Mouse (Mus musculus): ENCODE data around the gene Gm45753. TPM values are rescaled to one million over a fixed set of nuclear protein-coding genes. Genes with fewer than 3 reads are reported as not detected.
"Not testable (repeated sequence)": the region's sequence is repeated elsewhere in the genome, so short reads cannot be mapped to it uniquely, and the experiment has no call there.

Gm45753 gene
- polyA plus RNA-seq, 1 experiment = not detected

- no peak overlapping the region for H3K4me3 ChIP-seq (replicated peaks; ENCODE audit: insufficient read depth, low read depth, low read length)
- 74% methylated on average over 3 of the region's 3 CpGs for WGBS
- H3K27me3 ChIP-seq (ENCODE audit: control insufficient read depth, insufficient read depth, low read length) = no peaks in the 10 kb centered on the region
- TF ChIP-seq POLR2A (IDR thresholded peaks at IDR 0.05; ENCODE audit: borderline replicate concordance, insufficient read depth, low read length) (no peak), CTCF (IDR thresholded peaks at IDR 0.05; ENCODE audit: borderline replicate concordance, insufficient read depth, low read depth, low read length) (no peak)
- H3K27ac ChIP-seq (ENCODE audit: insufficient read depth, low read length) = no peak overlapping the region
- H3K4me1 ChIP-seq (ENCODE audit: control insufficient read depth, insufficient read depth, low read length) = no peaks in the 10 kb centered on the region
- DNase-seq = no peak
Measured at GRCm38 (mm10) chr8:45330856-45331255, 22.6 kb upstream of the Gm45753 start.

GRCm38 (mm10) chr8:45329206-45329980 is 21.1 kb upstream of the Gm45753 start:
- no peak overlapping the region for H3K27ac ChIP-seq (ENCODE audit: insufficient read depth, low read length)
- H3K4me3 ChIP-seq (replicated peaks; ENCODE audit: insufficient read depth, low read depth, low read length) = no peak overlapping the region
- 93% methylated on average over 6 of the region's 6 CpGs for WGBS
- no peak for DNase-seq
- no peaks in the 10 kb centered on the region for H3K27me3 ChIP-seq (ENCODE audit: control insufficient read depth, insufficient read depth, low read length)
- H3K4me1 ChIP-seq (ENCODE audit: control insufficient read depth, insufficient read depth, low read length) = no peaks in the 10 kb centered on the region
- TF ChIP-seq CTCF (IDR thresholded peaks at IDR 0.05; ENCODE audit: borderline replicate concordance, insufficient read depth, low read depth, low read length) (no peak), POLR2A (IDR thresholded peaks at IDR 0.05; ENCODE audit: borderline replicate concordance, insufficient read depth, low read length) (no peak)

- not testable (repeated sequence) for H3K4me3 ChIP-seq (replicated peaks; ENCODE audit: insufficient read depth, low read depth, low read length); H3K27ac ChIP-seq (ENCODE audit: insufficient read depth, low read length); H3K27me3 ChIP-seq (ENCODE audit: control insufficient read depth, insufficient read depth, low read length); H3K4me1 ChIP-seq (ENCODE audit: control insufficient read depth, insufficient read depth, low read length); DNase-seq
Measured at GRCm38 (mm10) chr8:45327076-45327475, 18.8 kb upstream of the Gm45753 start.

DNA sequence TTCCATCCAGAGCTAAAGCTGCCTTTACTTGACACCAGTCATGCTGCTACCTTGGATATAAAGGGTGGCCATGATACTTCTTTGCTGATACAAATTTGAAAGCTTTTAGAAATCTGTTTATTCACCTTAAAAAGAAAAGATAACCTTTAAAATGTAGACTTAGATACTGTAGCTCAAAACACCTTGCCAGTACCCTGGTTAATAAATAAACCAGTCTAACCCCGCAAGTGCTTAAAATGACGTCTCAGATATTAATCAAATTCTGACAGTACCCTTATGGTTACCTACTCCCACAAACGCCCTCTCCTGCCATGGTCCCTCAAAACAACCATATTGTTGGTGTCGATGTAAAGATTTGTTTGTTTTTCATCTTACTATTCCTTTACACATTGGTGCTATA is 15.9 kb upstream of the Gm45753 start:
- no peaks in the 10 kb centered on the region for H3K27me3 ChIP-seq (ENCODE audit: control insufficient read depth, insufficient read depth, low read length)
- WGBS = 86% methylated on average over 4 of the region's 4 CpGs
- H3K4me1 ChIP-seq (ENCODE audit: control insufficient read depth, insufficient read depth, low read length) = no peaks in the 10 kb centered on the region
- H3K27ac ChIP-seq (ENCODE audit: insufficient read depth, low read length) = no peak overlapping the region
- TF ChIP-seq POLR2A (IDR thresholded peaks at IDR 0.05; ENCODE audit: borderline replicate concordance, insufficient read depth, low read length) (no peak), CTCF (IDR thresholded peaks at IDR 0.05; ENCODE audit: borderline replicate concordance, insufficient read depth, low read depth, low read length) (no peak)
- no peak overlapping the region for H3K4me3 ChIP-seq (replicated peaks; ENCODE audit: insufficient read depth, low read depth, low read length)
- DNase-seq = no peak

GRCm38 (mm10) chr8:45321365-45321764 is 13.1 kb upstream of the Gm45753 start:
- WGBS = 90% methylated on average over 2 of the region's 2 CpGs
- Histone ChIP-seq H3K27me3 (ENCODE audit: control insufficient read depth, insufficient read depth, low read length) (no peaks in the 10 kb centered on the region), H3K4me1 (ENCODE audit: control insufficient read depth, insufficient read depth, low read length) (no peaks in the 10 kb centered on the region), H3K27ac (ENCODE audit: insufficient read depth, low read length) (no peak overlapping the region), H3K4me3 (replicated peaks; ENCODE audit: insufficient read depth, low read depth, low read length) (no peak overlapping the region)
- DNase-seq = no peak
- no peak for TF ChIP-seq CTCF (IDR thresholded peaks at IDR 0.05; ENCODE audit: borderline replicate concordance, insufficient read depth, low read depth, low read length)
- no peak for TF ChIP-seq POLR2A (IDR thresholded peaks at IDR 0.05; ENCODE audit: borderline replicate concordance, insufficient read depth, low read length)

DNA sequence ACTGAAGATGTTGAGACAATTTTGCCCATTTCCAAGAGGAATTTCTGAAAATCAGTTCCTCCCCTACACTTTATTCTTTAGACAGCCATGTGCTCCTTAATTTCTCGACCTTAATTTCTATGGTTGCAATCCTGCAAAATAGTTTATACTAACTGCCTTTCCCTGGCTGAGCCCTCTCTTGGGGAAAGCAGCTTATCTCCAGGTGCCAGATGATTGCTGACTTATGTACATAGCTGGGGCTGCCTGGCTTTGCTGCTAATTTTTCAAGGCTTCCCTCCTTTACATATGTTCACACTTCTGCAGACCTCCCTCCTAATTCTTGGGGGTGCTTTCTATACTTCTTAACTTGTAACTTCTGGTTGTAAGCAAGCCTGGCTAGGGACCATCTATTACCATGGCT is 12.7 kb upstream of the Gm45753 start:
- H3K27me3 ChIP-seq (ENCODE audit: control insufficient read depth, insufficient read depth, low read length) = no peaks in the 10 kb centered on the region
- WGBS = 72% methylated on average over 1 of the region's 1 CpGs
- no peak overlapping the region for H3K4me3 ChIP-seq (replicated peaks; ENCODE audit: insufficient read depth, low read depth, low read length)
- H3K4me1 ChIP-seq (ENCODE audit: control insufficient read depth, insufficient read depth, low read length) = no peaks in the 10 kb centered on the region
- DNase-seq = no peak
- H3K27ac ChIP-seq (ENCODE audit: insufficient read depth, low read length) = no peak overlapping the region
- TF ChIP-seq POLR2A (IDR thresholded peaks at IDR 0.05; ENCODE audit: borderline replicate concordance, insufficient read depth, low read length) = no peak
- TF ChIP-seq CTCF (IDR thresholded peaks at IDR 0.05; ENCODE audit: borderline replicate concordance, insufficient read depth, low read depth, low read length) = no peak

DNA sequence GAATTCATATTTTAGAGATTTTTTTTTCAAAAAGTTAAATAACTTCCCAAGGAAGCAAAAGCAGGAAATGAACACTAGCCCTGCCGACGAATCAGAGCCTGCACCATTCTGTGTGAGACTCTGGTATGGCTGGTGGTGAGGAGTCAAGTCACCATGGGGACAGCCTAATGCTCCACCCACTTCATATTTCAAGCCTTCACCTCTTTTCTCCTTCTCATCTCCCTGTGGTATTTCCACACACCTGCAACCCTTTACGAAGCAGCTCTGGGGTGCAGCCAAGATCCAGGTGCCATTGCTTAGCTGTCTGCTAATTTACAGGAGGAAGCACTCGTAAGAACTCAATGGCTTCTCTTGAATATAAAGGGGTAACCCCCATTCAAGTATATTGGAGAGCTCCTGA is 2.7 kb upstream of the Gm45753 start:
- 76% methylated on average over 4 of the region's 4 CpGs for WGBS
- TF ChIP-seq CTCF (IDR thresholded peaks at IDR 0.05; ENCODE audit: borderline replicate concordance, insufficient read depth, low read depth, low read length) = no peak
- TF ChIP-seq POLR2A (IDR thresholded peaks at IDR 0.05; ENCODE audit: borderline replicate concordance, insufficient read depth, low read length) = no peak

GRCm38 (mm10) chr8:45305479-45305878 is 2.8 kb downstream of the Gm45753 start:
- no peak overlapping the region for H3K27ac ChIP-seq (ENCODE audit: insufficient read depth, low read length)
- no peak overlapping the region for H3K4me3 ChIP-seq (replicated peaks; ENCODE audit: insufficient read depth, low read depth, low read length)
- no peaks in the 10 kb centered on the region for H3K4me1 ChIP-seq (ENCODE audit: control insufficient read depth, insufficient read depth, low read length)
- no peak for DNase-seq
- WGBS = 88% methylated on average over 1 of the region's 1 CpGs
- no peak for TF ChIP-seq CTCF (IDR thresholded peaks at IDR 0.05; ENCODE audit: borderline replicate concordance, insufficient read depth, low read depth, low read length)
- no peak for TF ChIP-seq POLR2A (IDR thresholded peaks at IDR 0.05; ENCODE audit: borderline replicate concordance, insufficient read depth, low read length)
- H3K27me3 ChIP-seq (ENCODE audit: control insufficient read depth, insufficient read depth, low read length) = no peaks in the 10 kb centered on the region

More for the DNA sequence above, 2.7 kb upstream of the Gm45753 start:
- H3K4me1 ChIP-seq (ENCODE audit: control insufficient read depth, insufficient read depth, low read length) = no peaks in the 10 kb centered on the region
- H3K27me3 ChIP-seq (ENCODE audit: control insufficient read depth, insufficient read depth, low read length) = no peaks in the 10 kb centered on the region
- H3K27ac ChIP-seq (ENCODE audit: insufficient read depth, low read length) = no peak overlapping the region
- no peak for DNase-seq
- H3K4me3 ChIP-seq (replicated peaks; ENCODE audit: insufficient read depth, low read depth, low read length) = no peak overlapping the region
